Mouse (Mus musculus) heart, adult 2 months (tissue): ENCODE data around the gene Slc9c1.

Experiments used
- CTCF ChIP-seq: fragments of 200-600 bp; IDR thresholded peaks from 2 replicates; pipeline ENCODE4 v1.8.1; 2022; ENCODE audit warnings: antibody characterized with exemption, mild to moderate bottlenecking, moderate library complexity
- EP300 ChIP-seq: fragments of 200-500 bp; IDR thresholded peaks from 2 replicates; pipeline ENCODE4 v1.6.1; 2011; ENCODE audit warnings: low read depth, low read length, control low read depth; ENCODE audit not compliant: insufficient read depth
- POLR2A ChIP-seq: fragments of 200-500 bp; IDR thresholded peaks from 2 replicates; pipeline ENCODE4 v1.6.1; 2011; ENCODE audit warnings: mild to moderate bottlenecking, low read depth, low read length, control low read depth; ENCODE audit not compliant: insufficient read depth

GRCm38 (mm10) chr16:45641301-45641700, 106.2 kb downstream of the Slc9c1 start:
- TF ChIP-seq CTCF (no peak), POLR2A (no peak), EP300 (no peak)
